Mouse (Mus musculus) kidney, adult 2 months (tissue): ENCODE results near the gene Gm15293.
"Not testable (repeated sequence)": the region's sequence is repeated elsewhere in the genome, so short reads cannot be mapped to it uniquely, and the experiment has no call there.

ENCODE experiments used
- CTCF ChIP-seq: fragments of 200-500 bp; conservative IDR thresholded peaks from 2 replicates; pipeline ENCODE4 v1.5.1; 2011; ENCODE audit warnings: low read depth, mild to moderate bottlenecking, control low read depth, low read length, moderate library complexity, mixed read lengths; ENCODE audit not compliant: insufficient read depth, insufficient read length
- POLR2A ChIP-seq: fragments of 200-500 bp; IDR thresholded peaks from one replicate; pipeline ENCODE4 v1.6.1; 2011; ENCODE audit warnings: low read depth, low read length, control low read depth

- TF ChIP-seq CTCF, POLR2A: not testable (repeated sequence)
Measured at GRCm38 (mm10) chr8:21191314-21191713, 10.0 kb upstream of the Gm15293 start, which contains the start of gene Defa31.
